Mouse (Mus musculus) midbrain, postnatal 0 days (tissue): Measurements from ENCODE around the gene Smpd2. TPM values are rescaled to one million over a fixed set of nuclear protein-coding genes. Genes with fewer than 3 reads are reported as not detected.

Experiments used
- ATAC-seq: fragments of 200-750 bp; cut with Nextera tagmentation; 2 replicates; pipeline ENCODE4 v1.8.0; 2017; ENCODE audit warnings: moderate number of reproducible peaks, mild to moderate bottlenecking, moderate TSS enrichment, moderate library complexity; ENCODE audit not compliant: low FRiP score
- DNase-seq: peaks from one replicate; pipeline ENCODE4 v3.0.0-alpha.2; 2015; ENCODE audit warnings: low spot score
- H3K27ac ChIP-seq: fragments of 300-500 bp; sonication (generic); 2 replicates; pipeline ENCODE4 v1.5.1; 2014; ENCODE audit warnings: low read depth, mild to moderate bottlenecking, low read length, mixed read lengths
- H3K27me3 ChIP-seq: fragments of 300-500 bp; sonication (generic); 2 replicates; pipeline ENCODE4 v1.6.1; 2014; ENCODE audit warnings: low read length, control low read depth, mixed read lengths; ENCODE audit not compliant: insufficient read depth
- H3K36me3 ChIP-seq: fragments of 300-500 bp; sonication (generic); 2 replicates; pipeline ENCODE4 v1.6.1; 2014; ENCODE audit warnings: low read length, control low read depth, mixed read lengths; ENCODE audit not compliant: insufficient read depth
- H3K4me1 ChIP-seq: fragments of 300-500 bp; sonication (generic); 2 replicates; pipeline ENCODE4 v1.6.1; 2014; ENCODE audit warnings: mild to moderate bottlenecking, control low read depth, antibody characterized with exemption, low read length, mixed read lengths; ENCODE audit not compliant: insufficient read depth
- H3K4me2 ChIP-seq: fragments of 300-500 bp; sonication (generic); 2 replicates; pipeline ENCODE4 v1.6.1; 2014; ENCODE audit warnings: low read depth, mild to moderate bottlenecking, low read length, mixed read lengths; ENCODE audit not compliant: poor library complexity, severe bottlenecking
- H3K4me3 ChIP-seq: fragments of 300-500 bp; sonication (generic); 2 replicates; pipeline ENCODE4 v1.5.1; 2014; ENCODE audit warnings: low read depth, mild to moderate bottlenecking, low read length, moderate library complexity
- H3K9ac ChIP-seq: fragments of 300-500 bp; sonication (generic); replicated peaks from 2 replicates; pipeline ENCODE4 v1.6.1; 2014; ENCODE audit warnings: mild to moderate bottlenecking, low read length, moderate library complexity, mixed read lengths; ENCODE audit not compliant: poor library complexity, severe bottlenecking
- H3K9me3 ChIP-seq: fragments of 300-500 bp; sonication (generic); 2 replicates; pipeline ENCODE4 v1.6.1; 2016; ENCODE audit warnings: low read length, control low read depth
- CTCF ChIP-seq: IDR thresholded peaks from 2 replicates; pipeline ENCODE4 v1.5.1; 2016; ENCODE audit warnings: antibody characterized with exemption, mild to moderate bottlenecking
- WGBS: fragments of 180-500 bp; shearing (Covaris S2); extraction: QIAGEN DNeasy Blood & Tissue Kit; methylation state at CpG from one replicate; pipeline ENCODE4 v1.1.7; 2014; 5-methylcytosine and 5-hydroxymethylcytosine counted together
- polyA plus RNA-seq: library from polyadenylated mRNA; unstranded; fragments of >200 nt; fragmentation: Nextera tagmentation; extraction: Ambion mirVana; gene quantifications from 2 replicates; pipeline ENCODE4 v1.2.1, GENCODE M21; 2015
- total RNA-seq: library from RNA; depleted of rRNA; stranded (reverse); fragments of >200 nt; gene quantifications from 2 replicates; pipeline ENCODE4 v1.2.3, GENCODE M21; 2014

Gene Smpd2
- total and polyA plus RNA-seq, 2 experiments from 2014 or later, result 36.9 to 44.0 TPM

DNA sequence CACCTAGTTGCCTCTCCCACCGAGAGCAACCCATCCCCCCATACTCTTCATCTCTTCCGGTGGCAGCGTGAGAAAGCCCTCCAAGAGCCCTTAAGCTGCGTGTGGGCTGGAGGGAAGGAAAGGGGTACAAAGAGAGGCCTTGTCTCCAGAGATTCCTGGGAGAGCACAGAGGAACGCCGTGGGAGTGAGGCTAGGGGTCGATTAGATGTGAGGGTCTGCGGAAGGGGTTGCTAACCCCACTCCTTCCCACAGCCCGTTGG, 13.2 kb downstream of the Smpd2 start:
- WGBS, result 2% methylated on average over 9 of the region's 9 CpGs
- DNase-seq, result peak; percentile 60

DNA sequence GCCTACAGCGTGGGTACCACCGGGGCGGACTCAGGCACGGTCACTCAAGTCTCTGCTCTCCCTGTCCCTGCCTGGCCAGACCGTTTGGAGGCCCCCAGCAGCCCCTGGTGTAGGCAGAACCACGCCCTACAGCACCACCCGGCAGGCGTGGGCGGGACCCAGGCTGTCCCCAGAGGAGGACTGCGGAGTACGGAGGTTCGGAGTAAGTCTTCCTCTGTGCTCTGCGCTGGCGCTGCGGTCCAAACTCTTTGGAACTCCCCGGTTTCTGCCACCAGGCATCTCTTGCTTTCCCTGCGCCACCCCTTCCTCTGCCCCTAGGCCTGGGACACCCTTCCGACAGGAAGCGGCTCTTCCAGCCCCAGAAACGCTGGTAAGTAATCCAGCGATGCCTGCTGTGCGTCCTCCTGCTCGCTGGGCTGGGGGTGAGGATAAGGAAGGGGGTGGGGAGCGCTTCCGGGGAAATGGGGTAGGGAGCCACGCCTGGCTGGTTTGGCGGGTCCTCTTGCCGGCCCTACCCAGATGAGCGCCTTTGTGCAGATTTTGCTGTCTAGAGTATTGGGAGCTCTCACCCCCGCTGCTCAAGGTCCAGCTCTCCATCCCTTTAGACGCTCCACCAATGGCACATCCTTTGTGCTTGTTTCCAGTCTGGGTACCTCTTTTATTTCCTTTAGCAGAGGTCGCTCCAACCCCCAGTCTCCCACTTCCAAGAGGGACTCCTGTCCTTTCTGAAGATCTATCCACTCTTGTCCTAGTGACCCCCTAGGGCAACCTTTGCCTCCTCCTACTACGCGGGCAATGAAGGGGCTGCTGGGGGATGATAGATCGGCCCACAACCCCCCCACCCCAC, 13.8 kb downstream of the Smpd2 start, which contains the start of gene Mical1:
Gene Mical1, plus strand, starts transcription at position 144 of the 847 bp plus-strand sequence.
- no peak for TF ChIP-seq CTCF
- under 1% methylated on average over 35 of the region's 35 CpGs for WGBS
- H3K27me3 ChIP-seq, result no peaks in the 10 kb centered on the region

More for the DNA sequence above, 13.2 kb downstream of the Smpd2 start:
- Histone ChIP-seq H3K27ac (peak overlapping the region; percentile 75), H3K4me3 (peak overlapping the region; percentile 48), H3K9me3 (no peaks in the 10 kb centered on the region), H3K36me3 (no peaks in the 10 kb centered on the region), H3K4me2 (peak overlapping the region; percentile 94), H3K4me1 (no peaks in the 10 kb centered on the region), H3K27me3 (no peaks in the 10 kb centered on the region), H3K9ac (peak overlapping the region; percentile 70)
- no peak for TF ChIP-seq CTCF
- peak; percentile 54 for ATAC-seq

DNA sequence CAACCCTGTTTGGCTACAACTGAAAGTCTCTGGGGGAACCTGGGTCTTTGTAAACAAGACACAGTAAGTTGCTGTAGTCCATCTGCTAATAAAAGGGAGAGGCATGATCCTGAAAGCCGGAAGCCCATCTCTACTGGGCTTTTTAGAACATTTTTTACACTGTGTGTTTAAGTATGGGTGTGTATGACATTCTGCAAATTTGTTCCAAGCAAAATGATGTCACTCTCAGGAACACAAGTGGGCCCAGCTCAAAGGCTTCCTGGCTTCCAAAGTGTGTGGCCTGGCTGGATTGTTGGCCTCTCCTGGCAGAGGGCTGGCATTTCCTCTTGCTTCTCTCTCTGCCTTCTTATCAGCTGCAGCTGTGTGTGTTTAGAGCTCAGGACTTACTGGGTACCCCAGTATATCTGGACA, 15.2 kb downstream of the Smpd2 start:
- no peak for TF ChIP-seq CTCF
- Histone ChIP-seq H3K9me3 (no peaks in the 10 kb centered on the region), H3K4me2 (no peak overlapping the region), H3K27ac (no peak overlapping the region), H3K9ac (no peak overlapping the region), H3K4me3 (no peak overlapping the region), H3K4me1 (no peaks in the 10 kb centered on the region), H3K27me3 (no peaks in the 10 kb centered on the region), H3K36me3 (no peaks in the 10 kb centered on the region)
- 87% methylated on average over 1 of the region's 1 CpGs for WGBS
- no peak for DNase-seq
- no peak for ATAC-seq

More for the DNA sequence above, 13.8 kb downstream of the Smpd2 start, which contains the start of gene Mical1:
- H3K4me1 ChIP-seq, result no peaks in the 10 kb centered on the region
- peak within 1 kb of the TSS; percentile 48 for H3K4me3 ChIP-seq
- ATAC-seq, result peak; percentile 55
- peak within 1 kb of the TSS; percentile 75 for H3K27ac ChIP-seq
- no peaks in the 10 kb centered on the region for H3K36me3 ChIP-seq
- no peaks in the 10 kb centered on the region for H3K9me3 ChIP-seq
- peak within 1 kb of the TSS; percentile 94 for H3K4me2 ChIP-seq
- DNase-seq, result peak; percentile 36
- peak within 1 kb of the TSS; percentile 70 for H3K9ac ChIP-seq

DNA sequence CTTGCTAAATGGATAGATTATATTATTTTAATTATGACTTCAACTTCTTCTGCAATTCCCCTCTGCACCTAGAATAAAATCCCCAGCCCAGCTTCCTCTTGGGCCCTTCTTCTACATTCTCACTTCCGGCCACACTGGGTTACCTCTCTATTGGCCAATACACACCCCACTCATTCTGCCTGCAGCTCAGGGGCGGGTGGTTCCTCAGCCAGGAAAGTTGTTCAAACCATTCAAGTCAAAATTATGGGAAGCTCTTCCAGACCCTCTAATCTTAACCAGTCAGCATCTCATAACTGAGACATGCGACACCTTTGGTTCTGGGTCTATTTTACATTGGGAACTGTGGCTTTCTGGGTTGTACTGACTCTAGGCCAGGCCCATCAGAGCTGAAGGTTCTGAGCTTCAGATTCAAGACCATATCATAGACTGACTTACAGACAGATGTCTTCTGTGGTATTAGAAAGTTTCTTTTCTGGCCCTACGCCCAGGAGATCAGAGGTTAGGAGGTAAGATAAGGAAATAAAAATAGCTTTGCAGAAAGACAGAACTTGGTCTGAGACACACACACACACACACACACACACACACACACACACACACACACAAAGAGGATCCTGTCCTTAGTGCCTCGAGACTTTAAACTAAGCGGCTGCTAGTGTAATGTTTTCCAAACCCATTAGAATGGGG, 16.2 kb downstream of the Smpd2 start:
- no peaks in the 10 kb centered on the region for H3K4me1 ChIP-seq
- H3K4me3 ChIP-seq, result no peak overlapping the region
- no peak overlapping the region for H3K9ac ChIP-seq
- no peak for ATAC-seq
- no peak for DNase-seq
- no peak overlapping the region for H3K4me2 ChIP-seq
- H3K9me3 ChIP-seq, result no peaks in the 10 kb centered on the region
- H3K27ac ChIP-seq, result no peak overlapping the region
- H3K36me3 ChIP-seq, result no peaks in the 10 kb centered on the region
- 88% methylated on average over 6 of the region's 6 CpGs for WGBS
- TF ChIP-seq CTCF, result no peak
- no peaks in the 10 kb centered on the region for H3K27me3 ChIP-seq

DNA sequence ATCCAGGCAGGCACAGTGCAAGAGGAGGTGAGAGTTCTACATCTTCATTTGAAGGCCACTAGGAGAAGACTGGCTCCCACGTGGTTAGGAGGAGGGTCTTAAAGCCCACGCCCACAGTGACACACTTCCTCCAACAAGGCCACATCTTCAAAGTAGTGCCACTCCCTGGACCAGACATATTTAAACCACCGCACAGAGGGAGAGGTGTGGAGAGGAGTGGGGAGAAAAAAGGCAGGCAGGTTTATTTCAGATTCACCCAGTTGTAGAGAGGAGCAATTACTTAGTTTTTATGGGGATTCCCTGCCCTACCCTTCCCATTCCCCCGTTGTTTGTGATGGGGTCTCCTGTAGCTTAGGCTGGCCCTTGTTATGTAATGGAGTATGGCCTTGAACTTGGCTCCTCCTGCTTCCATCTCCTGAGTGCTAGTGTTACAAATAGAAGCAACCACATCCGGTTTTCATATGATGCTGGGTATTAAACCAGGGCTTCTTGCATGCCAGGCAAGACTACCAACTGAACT, 17.1 kb downstream of the Smpd2 start:
- Histone ChIP-seq H3K4me2 (no peak overlapping the region), H3K4me1 (no peaks in the 10 kb centered on the region), H3K9ac (no peak overlapping the region), H3K36me3 (no peaks in the 10 kb centered on the region), H3K27me3 (no peaks in the 10 kb centered on the region), H3K4me3 (no peak overlapping the region), H3K27ac (no peak overlapping the region), H3K9me3 (no peaks in the 10 kb centered on the region)
- 82% methylated on average over 5 of the region's 5 CpGs for WGBS
- DNase-seq, result no peak
- no peak for ATAC-seq
- TF ChIP-seq CTCF, result no peak

DNA sequence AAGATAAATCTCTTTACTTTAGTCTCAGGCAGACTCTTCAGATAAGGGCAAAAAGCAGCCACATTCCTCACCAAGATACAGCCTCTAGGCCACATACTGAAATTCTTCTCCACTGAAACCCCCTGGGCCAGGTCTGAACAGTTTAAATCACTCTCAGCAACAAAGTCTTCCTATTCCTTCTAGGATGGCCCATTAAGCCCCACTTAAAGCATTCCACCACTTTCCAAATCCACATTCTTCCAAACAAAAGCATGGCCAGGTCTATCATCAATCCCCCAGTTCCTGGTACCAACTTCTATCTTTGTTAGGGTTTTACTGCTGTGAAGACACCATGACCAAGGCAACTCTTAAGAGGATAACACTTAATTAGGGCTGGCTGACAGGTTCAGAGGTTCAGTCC, 17.6 kb downstream of the Smpd2 start:
- ATAC-seq, result no peak

More for the DNA sequence above, 17.6 kb downstream of the Smpd2 start:
- Histone ChIP-seq H3K4me1 (no peaks in the 10 kb centered on the region), H3K4me2 (no peak overlapping the region), H3K36me3 (no peaks in the 10 kb centered on the region), H3K27ac (no peak overlapping the region), H3K9ac (no peak overlapping the region), H3K9me3 (no peaks in the 10 kb centered on the region), H3K4me3 (no peak overlapping the region), H3K27me3 (no peaks in the 10 kb centered on the region)
- TF ChIP-seq CTCF, result no peak
- DNase-seq, result no peak
